Mouse (Mus musculus): Measurements from ENCODE around the gene Cdhr3. TPM values are rescaled to one million over a fixed set of nuclear protein-coding genes. Genes with fewer than 3 reads are reported as not detected.
"Not testable (repeated sequence)": the region's sequence is repeated elsewhere in the genome, so short reads cannot be mapped to it uniquely, and the experiment has no call there.

Cdhr3 gene
- total RNA-seq, 2 experiments from 2014 or later = 0.66 to 2.3 TPM

DNA sequence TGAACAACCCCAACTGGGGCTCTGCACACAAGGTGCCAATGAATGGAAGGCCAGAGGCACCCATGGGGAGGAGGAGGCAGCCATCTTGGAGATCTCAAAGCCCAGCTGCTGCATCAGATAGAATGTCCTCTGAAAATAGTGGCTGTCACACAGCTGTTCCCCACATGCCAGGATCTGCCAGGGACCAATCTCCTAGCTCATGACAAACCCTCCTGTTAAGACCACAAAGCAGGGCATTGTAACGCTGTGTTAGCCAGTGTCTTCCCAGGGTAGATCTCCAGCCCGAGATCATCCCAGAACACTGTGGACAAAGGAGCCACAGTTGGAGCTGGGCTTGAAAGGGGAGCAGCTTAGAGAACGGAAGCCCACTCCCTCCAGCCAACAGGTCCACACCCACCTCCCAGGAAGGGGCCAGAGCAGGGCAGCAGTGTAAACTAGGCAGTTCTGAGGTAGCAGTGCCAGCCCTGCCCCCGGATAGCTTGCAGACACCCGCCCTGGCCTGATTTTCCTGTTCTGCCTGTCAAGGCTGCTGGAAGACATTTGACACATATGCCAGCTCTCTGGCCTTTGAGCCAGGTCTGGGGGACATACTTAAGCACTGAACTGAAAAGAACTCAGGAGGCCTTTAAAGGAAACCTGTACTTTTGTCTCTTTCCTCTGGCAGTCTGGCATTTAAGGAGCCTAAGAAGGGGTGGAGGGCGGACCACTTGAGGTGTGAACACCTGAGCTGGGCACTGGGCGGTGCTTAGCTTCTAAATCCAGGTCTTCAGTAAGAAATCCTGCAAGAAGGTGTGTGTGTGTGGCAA is 84.2 kb downstream of the Cdhr3 start:
- no peak for DNase-seq (ENCODE audit: extremely low spot score in 1 of 2, low spot score in 1 of 2)

DNA sequence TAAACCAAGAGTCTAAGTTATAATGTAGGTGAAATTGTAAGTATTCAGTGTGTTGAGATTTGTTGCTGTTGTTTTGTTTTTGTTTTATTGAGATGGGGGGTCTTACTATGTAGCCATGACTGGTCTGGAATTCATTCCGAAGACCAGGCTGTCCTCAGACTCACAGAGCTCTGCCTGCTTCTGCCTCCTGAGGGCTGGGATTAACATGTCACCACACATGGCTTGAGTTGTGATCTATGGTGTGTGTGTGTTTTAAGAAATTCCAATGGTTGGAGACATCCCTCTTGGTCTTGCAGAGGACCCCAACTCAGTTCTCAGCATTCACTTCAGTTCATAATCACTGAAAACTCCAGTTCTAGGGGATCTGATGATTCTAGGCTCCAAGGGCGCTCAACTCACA is 85.5 kb downstream of the Cdhr3 start:
- no peak for DNase-seq (ENCODE audit: extremely low spot score in 1 of 2, low spot score in 1 of 2)

DNA sequence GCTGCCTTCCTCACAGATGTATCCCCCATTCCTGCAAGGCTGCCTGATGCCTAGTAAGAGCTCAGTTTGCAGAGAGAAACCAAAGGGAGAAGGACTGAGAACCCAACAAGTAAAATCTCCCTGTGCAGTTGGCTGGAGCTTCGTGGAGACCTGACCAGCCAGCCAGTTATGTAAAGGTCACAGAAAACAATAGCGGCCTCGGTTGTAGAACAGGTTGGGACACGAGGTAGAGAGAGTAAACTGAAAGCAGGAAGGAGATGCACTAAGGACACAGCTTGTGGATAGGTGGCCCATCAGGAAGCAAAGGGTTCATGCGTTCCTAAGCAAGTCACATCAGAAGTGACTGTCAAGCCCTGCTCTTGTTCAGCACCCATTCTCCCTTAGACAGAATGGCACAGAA is 86.8 kb downstream of the Cdhr3 start:
- DNase-seq (ENCODE audit: extremely low spot score in 1 of 2, low spot score in 1 of 2) = no peak

DNA sequence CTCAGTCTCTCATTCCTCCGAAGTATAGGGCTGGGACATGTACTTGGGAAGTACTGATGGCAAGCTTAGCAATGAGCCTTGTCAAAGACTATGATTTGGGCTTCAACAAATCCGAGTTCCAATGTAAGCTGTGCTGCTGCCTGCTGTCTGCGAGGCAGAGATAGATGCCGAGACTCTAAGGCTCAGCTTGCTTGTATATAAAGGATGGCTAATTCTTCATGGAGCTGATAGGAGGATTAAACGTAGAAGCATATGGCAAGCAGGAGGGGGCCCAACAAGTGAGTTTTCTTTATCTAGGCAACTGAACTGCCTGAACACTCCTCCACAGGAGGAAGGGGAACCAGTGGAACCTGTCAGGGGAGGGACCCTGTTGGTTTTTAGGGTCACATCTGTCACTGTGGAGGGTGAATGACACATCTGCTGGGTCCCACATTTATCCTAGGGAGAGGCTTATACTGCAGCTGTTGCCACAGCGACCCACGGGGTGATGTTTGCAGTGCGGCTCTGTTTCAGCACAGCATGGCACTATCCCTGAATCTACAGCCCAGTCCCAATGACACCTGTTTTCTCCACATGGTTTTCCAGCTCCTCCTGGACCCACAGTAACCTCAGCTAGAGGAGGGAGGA is 89.2 kb downstream of the Cdhr3 start:
- no peak for DNase-seq (ENCODE audit: extremely low spot score in 1 of 2, low spot score in 1 of 2)

DNA sequence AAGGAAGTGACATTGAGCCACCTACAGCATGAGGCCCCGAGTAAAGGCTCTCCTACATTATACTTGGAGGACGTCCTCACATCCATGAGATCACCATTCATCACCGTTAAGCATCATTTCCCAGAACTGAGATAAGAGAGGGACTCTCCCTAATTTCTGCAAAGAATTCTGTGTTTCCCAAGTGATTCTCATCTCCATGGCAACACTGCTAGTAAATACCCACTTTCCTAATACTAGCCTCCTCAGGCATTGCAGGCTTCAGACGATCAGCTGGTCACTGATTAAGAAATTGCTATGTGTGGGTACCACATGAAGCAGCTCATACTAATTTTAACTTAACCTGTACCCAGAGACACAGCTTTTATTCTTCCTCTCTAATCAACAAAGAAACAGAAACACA is 92.3 kb downstream of the Cdhr3 start:
- no peak for DNase-seq (ENCODE audit: extremely low spot score in 1 of 2, low spot score in 1 of 2)

DNA sequence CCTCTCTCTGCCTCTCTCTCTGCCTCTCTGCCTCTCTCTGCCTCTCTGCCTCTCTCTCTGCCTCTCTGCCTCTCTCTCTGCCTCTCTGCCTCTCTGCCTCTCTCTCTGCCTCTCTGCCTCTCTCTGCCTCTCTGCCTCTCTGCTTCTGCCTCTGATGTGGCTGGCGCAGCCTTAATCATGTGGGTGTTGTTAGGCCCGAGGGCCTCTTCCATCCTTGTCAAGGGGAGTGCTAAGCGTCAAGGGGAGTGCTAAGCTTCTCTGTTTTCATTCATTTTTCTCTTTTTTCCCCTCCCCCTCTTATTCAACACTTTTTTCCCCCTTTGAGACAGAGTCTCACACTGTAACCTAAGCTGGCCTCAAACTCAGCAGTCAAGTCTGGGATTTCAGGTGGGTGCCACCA is 92.9 kb downstream of the Cdhr3 start:
- not testable (repeated sequence) for DNase-seq (ENCODE audit: extremely low spot score in 1 of 2, low spot score in 1 of 2)

DNA sequence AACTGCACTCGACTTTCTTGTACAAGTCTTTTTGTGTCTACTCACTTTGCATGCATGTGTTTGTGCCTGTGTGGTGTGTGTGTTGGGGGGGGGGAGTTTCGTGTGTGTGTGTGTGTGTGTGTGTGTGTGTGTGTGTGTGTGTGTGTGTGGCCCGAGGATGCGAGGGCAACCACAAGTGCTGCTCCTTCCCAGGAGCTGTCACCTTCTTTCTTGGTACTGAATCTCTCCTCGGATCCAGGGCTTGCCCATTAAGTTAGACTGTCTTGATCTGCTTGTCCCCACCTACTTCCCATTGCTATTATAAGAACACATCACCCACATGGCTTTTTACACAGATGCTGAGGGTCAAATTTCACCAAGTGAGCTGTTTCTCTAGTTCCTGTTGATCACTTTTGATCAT is 93.9 kb downstream of the Cdhr3 start:
- no peak for DNase-seq (ENCODE audit: extremely low spot score in 1 of 2, low spot score in 1 of 2)

DNA sequence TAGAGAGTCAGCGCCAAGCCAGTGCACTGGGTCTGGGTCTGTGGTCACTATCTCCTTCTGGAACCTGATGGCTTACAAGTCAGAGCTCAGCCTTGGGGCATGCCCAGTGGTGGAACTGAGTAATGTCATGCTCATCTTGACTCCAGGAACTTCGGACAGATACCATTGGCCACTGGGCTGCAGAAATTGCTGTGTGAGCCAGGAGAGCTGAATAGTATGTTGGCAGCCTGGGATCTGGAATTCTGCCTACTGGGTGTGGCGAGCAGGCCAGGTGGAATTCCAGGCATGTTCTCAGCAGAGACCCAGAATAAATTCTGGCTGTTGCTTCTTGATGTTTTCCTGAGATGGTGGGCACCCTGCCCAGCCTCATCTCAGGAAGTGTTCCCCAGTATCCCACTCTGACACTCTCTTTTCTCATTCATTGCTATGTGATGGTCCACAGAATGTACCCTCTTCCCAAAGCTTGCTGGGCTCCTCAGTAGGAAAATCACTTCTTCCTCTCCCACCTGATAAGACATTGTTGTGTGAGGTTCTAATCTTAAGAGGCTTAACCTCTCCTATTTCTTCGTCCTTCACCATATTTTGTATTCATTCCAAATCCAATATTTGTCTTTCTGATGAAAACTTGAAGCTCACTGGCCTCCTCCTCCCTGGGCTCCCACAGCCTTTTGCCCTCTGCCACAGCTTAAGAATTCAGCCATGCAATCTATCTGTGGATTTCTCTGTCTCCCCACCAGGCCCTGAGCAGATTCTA is 97.4 kb downstream of the Cdhr3 start:
- no peak for DNase-seq (ENCODE audit: extremely low spot score in 1 of 2, low spot score in 1 of 2)

DNA sequence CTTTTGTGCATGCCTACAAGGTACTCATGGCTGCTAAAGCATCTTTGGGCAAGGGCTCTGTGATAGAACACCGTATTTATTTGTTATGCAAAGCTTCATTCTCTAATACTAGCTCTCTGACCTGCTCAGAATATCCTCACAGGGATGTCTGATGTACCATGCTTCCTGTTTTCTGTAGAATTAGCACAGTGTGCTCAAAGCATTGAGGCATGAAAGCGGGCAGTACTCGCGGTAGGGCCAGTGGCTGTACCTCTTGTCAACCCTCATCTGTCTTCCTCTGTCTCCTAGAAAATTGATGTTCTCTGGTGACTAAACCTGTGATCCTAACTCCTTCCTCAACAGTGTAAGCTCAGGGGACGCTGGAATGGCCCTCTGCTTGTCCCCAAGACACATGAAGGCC is 98.6 kb downstream of the Cdhr3 start:
- no peak for DNase-seq (ENCODE audit: extremely low spot score in 1 of 2, low spot score in 1 of 2)

DNA sequence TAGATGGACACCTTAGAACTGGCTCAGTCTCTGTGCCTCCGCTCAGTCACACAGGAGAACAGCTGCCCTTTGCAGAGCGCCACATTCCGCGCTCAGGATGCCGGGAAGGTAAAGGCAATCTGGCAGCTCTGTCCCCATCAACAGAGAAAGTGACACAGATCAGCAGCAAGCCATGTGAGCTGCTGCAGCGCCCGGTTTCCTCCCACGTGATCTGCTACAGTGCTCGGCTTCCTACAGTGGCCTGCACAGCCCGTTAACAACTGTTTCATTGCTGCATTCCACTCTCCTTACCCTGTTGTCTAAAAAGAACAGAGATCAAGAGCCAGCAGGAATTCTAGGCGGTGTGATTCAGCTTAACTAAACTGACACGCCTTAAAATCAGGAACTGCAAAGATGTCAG is 102.9 kb downstream of the Cdhr3 start:
- DNase-seq (ENCODE audit: extremely low spot score in 1 of 2, low spot score in 1 of 2) = no peak

DNA sequence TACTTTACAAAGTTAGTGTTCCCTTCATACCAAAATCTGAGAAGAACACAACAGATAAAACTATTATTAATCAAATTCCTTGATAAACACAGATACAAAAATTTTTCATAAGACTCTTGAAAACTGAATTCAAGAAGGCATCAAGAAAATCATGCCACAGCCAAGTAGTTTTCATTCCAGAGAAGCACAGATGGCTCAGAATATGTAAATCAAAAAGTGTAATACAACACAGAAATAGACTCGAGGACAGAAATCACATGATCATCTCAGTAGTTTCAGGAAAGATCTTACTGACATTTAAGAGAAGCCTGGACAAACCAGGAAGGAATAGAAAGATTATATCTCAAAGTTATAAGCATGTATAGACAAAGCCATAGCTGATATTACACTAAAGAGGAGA is 106.4 kb downstream of the Cdhr3 start:
- DNase-seq (ENCODE audit: extremely low spot score in 1 of 2, low spot score in 1 of 2) = no peak

Small RNA genes lying within 50 kb of the gene (microRNA-seq; reads per million reads assigned to microRNA genes)
- gene Gm22904 = 0 reads per million in 2 experiments

Other genes with a start within 250 kb of the Cdhr3 start
- gene Sypl, start 139.0 kb downstream of the Cdhr3 start, total RNA-seq (2021) = 10 to 100 TPM; 41.2 to 44.4 TPM
- gene Atxn7l1, start 54.8 kb upstream of the Cdhr3 start, total RNA-seq (2021) = 10 to 100 TPM; 47.3 to 56.3 TPM